Mouse (Mus musculus): ENCODE measurements around the gene Tmem63a.
A peak's percentile ranks its signal among the peaks of the same experiment; 100 is the strongest.
"Not testable (repeated sequence)": the region's sequence is repeated elsewhere in the genome, so short reads cannot be mapped to it uniquely, and the experiment has no call there.

Tmem63a gene

GRCm38 (mm10) chr1:180958797-180959196 lies 16.7 kb downstream of the Tmem63a start:
- DNase-seq (ENCODE audit: low spot score): no peak

- no peak for DNase-seq (ENCODE audit: low spot score)
Observed at GRCm38 (mm10) chr1:180965786-180966185, 23.6 kb downstream of the Tmem63a start.

DNA sequence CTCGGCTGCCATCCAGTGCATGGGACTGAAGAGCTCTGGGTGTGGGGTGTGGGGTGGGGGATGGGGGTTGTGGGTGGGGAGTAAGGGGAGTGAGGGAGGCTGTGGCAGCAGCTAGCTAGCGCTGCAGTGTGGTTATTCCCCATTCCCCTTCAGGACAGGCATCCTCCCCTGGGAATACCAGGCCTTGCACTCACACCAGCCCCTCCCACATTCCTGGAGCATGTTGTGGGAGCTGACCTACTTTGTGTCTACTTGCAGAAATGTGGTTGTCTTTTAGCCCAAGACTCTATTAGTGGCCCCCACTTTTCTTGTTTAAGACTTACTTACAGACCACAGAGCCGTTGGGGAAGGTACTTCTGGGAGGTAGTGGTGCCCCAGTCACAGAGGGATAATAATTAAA lies 24.4 kb downstream of the Tmem63a start:
- DNase-seq (ENCODE audit: low spot score): no peak

DNA sequence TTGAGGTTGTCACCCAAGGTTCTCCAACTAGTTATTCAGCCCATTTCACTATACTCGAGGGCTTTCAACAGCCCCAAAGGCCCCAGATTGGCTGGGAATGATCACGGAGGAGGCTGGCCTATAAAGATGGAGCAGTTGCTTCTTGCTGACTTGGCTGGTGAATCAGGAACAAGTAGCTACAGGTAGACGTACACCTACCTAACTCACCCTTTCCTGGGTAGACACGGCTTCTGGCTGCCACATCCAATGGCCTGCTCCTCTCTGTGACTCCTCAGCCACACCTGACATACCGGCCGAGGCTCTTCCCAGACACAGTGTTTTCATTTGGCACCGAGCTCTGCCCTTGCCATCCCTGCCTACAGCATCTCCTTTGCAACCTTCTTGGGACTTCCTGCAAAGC lies 25.1 kb downstream of the Tmem63a start:
- DNase-seq (ENCODE audit: low spot score): no peak

- DNase-seq (ENCODE audit: low spot score): peak; percentile 60
Observed at GRCm38 (mm10) chr1:180972941-180973340, 30.8 kb downstream of the Tmem63a start.

DNA sequence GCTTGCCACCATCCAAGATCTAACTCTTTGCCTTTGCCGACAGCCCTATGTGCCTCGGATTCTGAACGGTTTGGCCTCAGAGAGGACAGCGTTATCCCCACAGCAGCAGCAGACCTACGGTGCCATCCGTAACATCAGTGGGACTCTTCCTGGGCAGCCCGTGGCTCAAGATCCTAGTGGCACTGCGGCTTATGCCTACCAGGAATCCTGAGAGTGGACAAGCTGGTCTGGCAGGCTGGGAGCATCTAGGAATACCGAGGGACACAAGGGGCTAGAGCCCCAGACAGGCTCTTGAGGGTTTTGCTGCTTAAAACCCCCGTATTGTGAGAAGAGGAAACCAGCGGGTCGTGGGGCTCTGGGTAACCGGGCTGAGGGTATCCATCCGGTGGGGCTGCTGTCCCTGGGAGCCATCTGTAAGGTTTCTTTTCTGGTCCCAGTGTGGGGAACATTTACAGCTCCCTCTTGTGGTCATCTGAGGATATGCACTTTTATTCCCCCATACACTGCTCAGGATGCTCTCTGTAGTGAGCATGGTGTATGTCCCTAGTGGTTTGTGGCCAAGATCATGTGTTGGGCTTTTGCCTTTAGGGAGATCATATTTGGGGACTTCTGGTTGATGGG lies 32.1 kb downstream of the Tmem63a start:
- no peak for DNase-seq (ENCODE audit: low spot score)

DNA sequence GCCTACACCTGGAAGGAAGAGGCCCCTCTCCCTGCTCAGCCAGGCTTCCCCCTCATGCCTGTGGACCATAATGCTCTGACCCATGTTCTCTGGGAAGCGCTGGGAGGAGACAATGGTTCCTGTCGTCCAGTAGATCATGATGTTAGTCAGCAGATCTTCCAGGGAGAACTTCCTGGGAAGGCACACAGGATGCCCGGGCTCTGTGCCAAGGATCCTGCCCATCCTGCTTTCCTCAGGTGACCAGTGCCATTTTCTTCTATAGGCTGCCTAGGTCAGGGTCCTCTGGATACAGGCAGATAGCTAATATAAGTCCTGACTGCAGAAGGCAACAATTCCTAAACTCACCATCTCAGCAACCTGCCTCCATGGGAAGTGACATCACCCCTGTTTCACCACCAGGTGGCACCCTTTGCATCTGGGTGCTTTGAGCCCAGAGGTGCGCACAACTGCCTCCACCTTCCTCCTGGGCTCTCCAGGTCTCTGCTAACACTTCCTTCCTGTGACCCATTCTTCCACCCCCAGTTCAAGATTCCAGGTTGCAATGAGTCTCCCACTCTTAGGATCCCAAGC lies 34.1 kb downstream of the Tmem63a start:
- DNase-seq (ENCODE audit: low spot score): no peak

GRCm38 (mm10) chr1:180979484-180980251 lies 37.5 kb downstream of the Tmem63a start:
- DNase-seq (ENCODE audit: low spot score): no peak

DNA sequence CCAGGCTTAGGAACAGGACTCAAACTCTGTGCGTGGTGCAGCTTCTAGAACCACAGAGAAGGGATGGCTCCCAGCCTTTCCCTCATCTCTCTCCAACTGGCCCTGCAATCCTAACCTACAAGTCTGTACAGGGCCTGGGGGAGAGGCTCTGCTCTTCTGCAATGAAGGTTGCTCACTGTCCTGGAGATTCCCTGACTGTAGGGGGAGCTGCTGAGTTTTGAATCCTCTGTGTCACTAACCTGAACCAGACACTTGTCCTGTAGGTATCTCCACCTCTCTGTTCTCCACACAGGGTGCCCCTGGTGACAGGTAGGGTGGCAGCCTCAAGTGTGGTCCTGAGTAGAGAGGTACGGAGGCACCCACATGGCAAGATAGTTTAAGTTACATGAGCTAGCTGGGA lies 38.3 kb downstream of the Tmem63a start:
- DNase-seq (ENCODE audit: low spot score): no peak

DNA sequence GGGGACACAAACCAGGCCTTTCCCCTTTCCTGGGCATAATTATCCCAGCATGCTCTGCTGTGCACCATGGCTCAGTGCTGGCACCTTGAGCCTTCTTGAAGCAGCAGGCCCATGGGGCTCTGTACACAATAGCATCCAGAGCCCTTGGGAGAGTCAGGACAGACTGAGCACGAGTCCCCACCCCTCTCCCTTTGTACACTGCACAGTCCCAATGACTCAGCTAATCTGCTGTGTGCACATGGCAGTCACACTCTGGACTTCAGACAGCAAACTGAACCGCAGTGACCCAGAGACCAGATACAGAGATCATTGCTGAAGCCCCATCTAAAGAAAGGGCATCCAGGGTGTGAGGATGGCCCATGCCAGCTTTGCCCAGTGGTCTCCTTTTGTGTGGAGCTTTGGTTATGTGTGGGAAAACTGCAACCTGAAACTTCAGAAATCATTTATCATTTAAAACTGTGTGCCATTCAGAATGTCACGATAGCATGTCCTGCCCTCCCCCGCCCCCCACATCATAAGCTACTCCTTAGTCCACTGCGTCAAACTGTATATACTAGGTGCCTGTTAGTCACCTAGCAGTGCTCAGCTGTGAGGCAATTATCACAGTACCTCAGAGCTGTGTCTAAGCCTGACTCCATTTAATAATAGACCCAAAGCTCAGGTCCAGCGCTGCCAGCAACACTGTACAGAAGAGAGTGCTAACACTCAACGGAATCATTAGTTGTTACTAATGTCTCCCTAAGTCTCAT lies 39.3 kb downstream of the Tmem63a start:
- DNase-seq (ENCODE audit: low spot score): not testable (repeated sequence)

GRCm38 (mm10) chr1:180986701-180987100 lies 44.6 kb downstream of the Tmem63a start:
- DNase-seq (ENCODE audit: low spot score): no peak

GRCm38 (mm10) chr1:180987759-180988158 lies 45.6 kb downstream of the Tmem63a start:
- DNase-seq (ENCODE audit: low spot score): no peak

- no peak for DNase-seq (ENCODE audit: low spot score)
Observed at GRCm38 (mm10) chr1:180990671-180991070, 48.5 kb downstream of the Tmem63a start.

DNA sequence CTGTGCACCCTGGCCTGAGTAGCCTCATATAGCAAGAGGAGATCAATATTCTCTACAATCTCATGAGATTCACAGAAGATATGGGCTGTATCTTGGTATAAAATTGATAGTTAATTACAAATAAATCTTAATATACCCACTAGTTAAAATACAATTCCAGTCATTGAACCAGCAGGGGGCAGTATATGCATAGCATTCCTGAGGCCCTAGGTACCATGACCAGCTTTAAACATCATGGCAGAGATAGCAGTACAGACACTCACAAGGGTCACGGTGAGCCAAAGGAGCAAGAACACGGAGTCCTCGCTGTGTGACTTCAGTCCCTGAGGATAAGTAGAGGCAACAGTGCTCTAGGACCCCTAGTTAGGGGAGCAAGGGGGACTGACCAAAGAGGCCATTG lies 50.0 kb downstream of the Tmem63a start:
- DNase-seq (ENCODE audit: low spot score): no peak

GRCm38 (mm10) chr1:181000501-181001092 lies 58.5 kb downstream of the Tmem63a start:
- DNase-seq (ENCODE audit: low spot score): no peak

DNA sequence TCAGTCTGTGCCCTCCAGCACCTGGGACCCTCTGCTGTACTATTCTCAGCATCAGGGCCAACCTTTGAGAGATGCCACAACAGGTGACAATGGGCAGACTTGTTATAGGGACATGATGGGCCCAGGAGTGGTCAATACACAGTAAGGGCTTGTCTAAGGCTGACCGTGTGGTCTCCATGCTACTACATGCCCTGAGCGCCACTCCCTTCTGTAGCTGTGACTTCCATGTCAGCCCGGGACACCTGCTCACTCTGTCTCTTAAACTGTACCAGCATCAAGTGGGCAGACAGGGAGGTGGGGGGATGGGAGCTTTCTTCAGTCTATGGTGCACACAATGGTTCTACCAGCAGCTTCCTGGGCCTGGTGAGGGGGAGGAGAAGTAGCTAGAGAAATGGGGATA lies 59.1 kb downstream of the Tmem63a start:
- DNase-seq (ENCODE audit: low spot score): no peak

DNA sequence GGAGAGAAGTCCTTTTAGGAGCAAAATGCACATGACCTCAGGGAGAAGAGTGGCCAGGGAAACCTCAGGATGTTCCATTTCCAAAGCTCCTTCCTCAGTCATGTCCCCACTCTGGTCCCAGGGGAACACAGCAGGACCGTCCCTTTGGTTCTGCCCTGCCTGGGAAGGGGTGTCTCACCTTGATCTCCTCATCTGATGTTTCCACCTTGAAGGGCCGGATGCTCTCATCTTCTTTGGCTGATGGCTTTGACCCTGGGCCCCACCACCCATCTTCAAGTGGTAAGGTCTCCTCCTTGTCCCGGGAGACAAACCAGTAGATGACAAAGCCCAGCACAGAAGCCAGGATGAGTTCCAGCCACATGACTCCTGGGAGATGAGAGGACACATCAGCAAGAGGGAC lies 59.5 kb downstream of the Tmem63a start:
- no peak for DNase-seq (ENCODE audit: low spot score)

DNA sequence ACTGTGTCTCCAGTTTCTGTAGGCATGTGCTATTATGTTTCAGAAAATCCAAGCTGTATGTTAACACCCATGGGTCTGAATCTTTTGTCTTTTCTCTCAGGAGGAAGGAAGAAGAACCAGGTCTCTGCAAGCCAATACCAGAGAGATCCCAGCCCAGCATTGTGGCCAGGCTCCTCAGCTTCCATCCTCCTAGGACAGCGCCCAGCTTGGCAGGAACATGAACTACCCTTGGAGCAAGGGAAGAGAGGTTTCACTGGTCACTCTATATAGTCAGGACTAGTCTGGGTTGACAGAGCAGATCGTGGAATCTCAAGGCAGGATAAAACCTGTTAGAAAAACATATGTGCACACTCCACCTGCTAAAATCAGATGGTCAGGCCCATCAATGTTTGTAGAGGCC lies 61.6 kb downstream of the Tmem63a start:
- DNase-seq (ENCODE audit: low spot score): no peak

DNA sequence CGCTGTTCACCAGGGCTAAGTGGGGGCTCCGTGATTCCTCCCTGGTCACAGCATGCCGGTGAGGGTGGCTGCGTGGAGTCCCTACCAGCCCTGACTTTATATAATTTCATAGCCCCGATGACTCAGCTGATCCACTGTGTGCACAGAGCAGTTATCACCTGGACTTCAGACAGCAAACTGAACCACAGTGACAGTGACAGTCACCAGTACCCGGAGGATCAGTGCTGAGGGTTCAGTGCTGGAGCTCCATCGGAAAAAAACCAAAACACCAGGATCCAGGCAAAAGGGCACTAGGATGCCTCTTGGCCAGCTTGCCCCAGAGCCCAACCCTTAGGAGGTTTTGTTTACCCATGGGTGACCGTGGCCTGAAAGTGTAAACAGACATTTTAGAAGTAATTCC lies 63.2 kb downstream of the Tmem63a start:
- DNase-seq (ENCODE audit: low spot score): no peak

DNA sequence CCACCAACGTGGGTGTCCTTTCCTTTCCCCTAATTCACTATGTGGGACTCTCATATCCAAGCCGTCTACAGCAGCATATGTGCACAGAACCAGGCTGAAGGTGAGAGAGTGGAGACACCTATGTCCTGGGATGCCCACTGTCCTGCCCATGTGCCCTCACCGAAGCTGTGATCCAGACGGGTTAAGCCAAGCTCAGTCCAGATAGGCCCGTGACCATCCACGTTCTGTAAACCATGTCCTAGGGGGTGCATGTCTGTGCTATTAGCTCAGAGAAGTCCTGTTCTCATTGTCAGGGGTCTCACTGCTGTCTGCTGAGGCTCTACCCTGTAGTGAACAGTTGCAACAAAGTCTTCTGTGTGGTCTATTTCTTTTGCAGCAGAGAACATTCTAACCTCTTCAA lies 65.7 kb downstream of the Tmem63a start:
- no peak for DNase-seq (ENCODE audit: low spot score)

GRCm38 (mm10) chr1:181008266-181008665 lies 66.1 kb downstream of the Tmem63a start:
- no peak for DNase-seq (ENCODE audit: low spot score)

DNA sequence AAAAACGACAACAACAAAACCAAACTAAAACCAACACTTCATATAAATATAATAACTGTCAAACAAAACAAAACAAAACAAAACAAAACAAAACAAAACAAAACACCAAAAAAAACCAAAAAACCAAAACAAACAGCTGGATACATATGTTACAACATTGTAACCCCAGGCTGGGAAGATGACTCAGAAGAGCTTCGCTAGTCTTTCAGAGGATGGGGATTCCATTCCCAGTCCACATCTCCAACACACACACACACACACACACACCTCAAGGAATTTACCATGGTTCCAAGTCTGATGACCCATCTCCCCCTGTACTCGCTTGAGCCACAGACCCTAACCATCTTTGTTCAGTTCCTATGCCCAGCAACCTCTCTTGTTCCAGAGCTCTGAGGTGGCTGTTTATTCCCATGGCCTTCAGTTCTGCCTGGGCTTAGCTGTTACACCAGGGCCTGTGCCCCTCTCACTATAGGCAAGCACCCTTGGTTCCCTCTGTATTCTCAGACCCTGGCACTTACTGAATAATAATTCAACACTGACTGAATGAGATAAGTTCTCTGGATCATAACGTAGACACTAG lies 67.0 kb downstream of the Tmem63a start:
- DNase-seq (ENCODE audit: low spot score): no peak
